Mouse (Mus musculus): ENCODE measurements at regions not wholly inside any gene's neighbourhood (a gene's known extent, or its start where the extent isn't known, plus 50 kb on each side); places are given as distances from the start of the nearest gene placed in this dataset.

DNA sequence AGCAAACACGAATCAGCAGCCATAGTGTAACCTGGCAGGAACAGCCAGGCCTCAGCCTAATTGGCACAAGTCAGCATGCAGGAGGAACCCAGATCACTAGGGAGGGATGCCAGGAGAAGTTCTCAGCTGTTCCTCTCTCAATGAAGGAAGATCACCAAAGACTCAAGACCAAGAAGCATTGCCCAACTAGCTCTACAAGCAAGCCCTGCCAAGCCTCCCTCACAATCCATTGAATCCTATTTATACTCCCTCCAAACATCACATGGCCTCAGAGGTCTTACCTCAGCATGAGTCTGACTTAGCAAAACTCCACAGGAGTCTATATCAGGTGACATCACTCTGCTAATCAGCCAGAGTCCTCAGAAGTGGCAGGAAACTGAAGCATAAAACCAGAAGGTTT lies 135.1 kb downstream of the Rbm43 start:
- DNase-seq (ENCODE audit: low read depth) = no peak

DNA sequence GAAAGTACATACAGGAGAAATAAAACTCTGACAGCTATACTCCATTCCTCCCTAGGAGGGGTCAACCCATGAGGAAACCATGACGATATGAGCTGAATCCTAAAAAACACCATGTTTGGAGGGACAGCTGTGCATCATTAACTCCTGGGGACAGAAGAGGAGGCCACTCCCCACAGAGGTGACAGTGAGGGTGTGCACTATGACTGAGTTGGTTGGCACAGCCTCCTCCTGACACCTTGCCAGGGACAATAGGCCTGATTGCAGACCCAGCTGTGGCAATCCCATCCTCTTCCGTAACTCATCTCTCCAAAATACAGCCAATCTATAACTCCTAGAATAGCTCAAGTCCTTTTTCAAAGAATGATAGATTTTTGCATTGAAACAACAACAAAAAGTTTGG lies 112.0 kb downstream of the Rbm43 start:
- DNase-seq (ENCODE audit: low read depth) = no peak

DNA sequence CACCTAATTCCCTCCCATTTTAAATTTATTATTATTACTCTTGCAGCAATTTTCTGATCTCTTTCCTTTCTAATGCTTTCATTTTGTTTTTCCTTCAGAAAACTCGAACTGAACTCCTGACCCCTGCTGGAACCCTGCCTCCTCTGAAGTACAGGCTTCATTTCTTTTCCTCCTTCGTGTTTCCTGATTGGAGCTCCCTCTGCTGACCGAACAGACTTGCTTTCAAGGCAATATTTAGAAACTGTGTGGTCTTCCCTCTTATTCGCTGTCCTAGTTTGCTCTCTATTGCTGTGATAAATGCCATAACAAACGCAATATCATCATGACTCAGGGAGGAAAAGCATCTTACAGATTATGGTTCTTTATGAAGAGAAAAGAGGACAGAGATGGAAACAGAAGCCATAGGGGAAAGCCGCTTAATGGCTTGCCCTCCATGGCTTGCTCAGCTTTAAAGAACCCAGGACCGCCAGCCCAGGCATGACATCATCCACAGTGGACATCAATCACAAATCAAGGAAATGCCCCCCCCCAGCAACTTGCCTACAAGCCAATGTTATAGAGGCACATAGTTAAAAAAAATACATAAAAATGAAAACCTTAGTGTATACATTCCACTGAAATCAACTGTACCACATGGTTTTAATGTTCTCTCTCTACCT lies 104.5 kb downstream of the Rbm43 start:
- DNase-seq (ENCODE audit: low read depth) = peak; percentile 76

DNA sequence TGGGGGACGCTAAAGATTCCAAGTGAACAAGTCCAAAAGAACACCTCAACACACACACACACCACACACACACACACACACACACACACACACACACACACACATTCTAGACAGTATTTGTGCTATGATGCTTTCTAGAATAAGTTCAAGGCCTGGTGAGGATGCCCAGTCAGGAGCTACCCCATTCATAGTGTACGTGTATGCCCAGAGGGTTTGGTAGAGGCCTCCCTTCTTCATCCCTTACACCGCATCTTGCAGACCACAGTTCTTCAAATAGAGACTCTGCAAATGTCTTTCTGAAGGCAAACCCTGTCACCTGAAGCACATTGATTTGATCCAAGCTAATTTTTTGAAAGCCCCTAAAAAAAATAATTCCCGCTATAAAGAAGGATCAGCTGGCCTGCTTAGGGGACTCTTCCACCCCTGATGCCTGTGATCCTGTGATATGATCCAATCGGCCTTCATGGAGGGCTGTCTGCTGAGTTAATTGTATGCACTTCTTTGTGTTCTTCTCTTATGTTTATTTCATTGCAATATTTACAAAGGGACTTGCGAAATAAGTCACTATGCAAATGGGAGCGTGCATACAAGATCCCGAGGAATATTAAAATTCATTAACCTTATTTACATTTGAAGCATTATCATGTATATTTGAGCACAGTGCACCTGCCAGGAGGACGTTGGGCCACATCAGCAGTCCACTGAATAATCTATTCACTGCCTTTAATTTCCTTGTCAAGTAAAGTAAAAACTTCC lies 103.8 kb downstream of the Rbm43 start:
- DNase-seq (ENCODE audit: low read depth) = no peak

DNA sequence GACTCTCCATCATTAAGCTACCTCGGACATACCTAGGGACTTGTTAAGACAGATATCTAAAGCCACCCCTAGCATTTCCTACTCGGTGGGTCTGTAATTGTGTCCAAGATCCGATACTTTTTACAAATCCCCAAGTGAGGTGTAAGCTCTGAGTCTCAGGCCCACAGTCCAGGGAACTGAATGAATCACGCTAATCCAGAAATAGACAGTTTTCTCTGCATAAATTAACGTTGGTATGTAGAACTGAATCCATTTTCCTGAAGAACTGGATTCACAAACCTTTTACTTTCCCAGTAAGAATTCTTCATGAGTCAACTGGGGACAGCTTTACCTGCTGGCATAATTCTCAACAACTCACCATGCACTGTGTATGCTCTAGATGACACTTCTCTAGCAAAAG lies 97.1 kb downstream of the Rbm43 start:
- DNase-seq (ENCODE audit: low read depth) = no peak

DNA sequence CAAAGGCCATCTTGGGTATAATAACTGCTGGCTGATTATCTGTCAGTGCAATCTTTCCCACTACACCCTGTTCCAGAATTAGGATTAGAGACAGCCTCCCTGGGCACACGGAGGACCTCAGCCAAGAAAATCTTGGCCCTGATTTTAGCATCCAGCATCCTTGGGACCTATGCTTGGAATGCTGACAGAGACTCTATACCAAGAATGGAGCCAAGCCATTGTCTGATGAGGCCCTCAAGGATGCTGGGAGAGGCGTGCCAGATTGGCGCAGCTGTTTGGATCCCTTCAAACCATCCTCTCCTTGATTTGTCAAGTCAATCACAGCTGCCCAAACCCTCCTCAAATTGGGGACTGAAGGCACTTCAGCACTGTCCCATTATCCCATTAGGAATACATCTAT lies 94.2 kb downstream of the Rbm43 start:
- DNase-seq (ENCODE audit: low read depth) = no peak

DNA sequence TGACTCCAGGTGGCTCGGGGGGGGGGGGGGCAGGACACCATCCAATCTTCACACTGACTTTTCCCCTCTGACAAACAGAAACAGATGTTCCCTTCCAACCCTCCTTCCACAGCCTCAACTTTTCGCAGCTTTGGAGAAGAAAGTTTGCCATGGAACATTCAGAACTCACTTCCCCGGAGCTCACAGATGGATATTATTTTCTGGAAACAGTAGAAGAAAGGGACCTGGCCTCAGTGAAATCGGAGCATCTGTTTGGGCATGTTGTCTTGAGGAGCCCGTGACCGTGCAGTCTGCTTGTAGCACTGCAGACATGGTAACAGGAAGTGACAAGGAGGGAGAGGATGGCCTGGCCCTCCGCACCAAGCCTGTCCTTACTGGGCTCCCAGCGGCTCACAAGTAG lies 90.1 kb downstream of the Rbm43 start:
- DNase-seq (ENCODE audit: low read depth) = no peak

DNA sequence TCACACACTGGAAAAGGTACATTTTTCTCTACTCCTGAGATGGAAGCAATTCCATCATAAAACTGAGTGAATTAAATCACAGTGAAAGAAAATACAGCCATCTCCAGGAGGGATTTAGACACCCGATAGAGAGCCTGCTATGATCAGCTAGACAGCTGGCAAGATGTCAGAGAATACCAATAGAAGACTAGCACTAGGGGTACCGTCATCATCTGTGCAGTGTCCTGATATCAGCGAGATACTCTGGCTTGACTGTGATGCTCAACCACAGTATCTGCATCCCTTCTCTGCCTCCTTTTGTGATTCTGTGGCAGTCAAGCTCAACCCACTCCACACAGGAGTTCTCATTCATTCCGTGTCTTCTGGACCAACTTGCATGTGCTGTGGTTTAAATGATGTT lies 87.4 kb downstream of the Rbm43 start:
- no peak for DNase-seq (ENCODE audit: low read depth)

DNA sequence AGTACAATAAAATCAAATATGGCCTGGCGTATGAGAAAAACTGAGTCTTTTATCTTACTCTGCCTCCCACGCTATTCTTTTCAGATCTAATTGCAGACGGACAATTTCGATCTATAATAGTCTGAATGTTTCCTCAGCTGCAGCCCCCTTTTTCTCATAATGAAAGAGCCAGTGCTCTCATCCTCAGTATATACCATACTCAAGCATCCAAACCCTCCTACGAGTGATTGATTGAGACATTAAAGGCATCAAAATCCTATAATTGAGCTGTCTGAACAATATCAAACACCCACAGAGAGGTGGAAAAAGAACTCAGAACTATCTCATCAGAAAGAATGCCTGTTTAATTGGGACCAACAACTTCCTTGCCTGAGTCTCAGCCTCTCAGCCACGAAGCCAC lies 87.0 kb downstream of the Rbm43 start:
- DNase-seq (ENCODE audit: low read depth) = no peak

DNA sequence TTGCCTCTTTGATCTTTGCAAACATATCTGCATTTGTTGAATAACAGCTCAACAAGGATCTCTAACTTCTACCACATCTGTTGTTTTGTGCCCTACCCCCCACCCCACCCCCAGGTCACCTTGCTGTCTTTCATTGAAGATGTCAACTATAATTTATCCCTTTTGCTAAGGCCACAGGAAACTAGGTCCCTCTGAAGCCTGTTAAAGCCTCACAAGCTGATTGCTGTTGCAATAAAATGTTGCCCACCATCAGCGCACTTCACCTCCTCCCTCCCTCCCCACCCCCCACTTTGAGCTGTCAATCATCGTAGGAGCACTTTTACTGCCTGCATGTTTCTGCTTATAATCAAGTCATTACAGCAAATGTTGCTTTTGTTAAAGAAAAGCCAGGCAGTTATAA lies 86.5 kb downstream of the Rbm43 start:
- no peak for DNase-seq (ENCODE audit: low read depth)

DNA sequence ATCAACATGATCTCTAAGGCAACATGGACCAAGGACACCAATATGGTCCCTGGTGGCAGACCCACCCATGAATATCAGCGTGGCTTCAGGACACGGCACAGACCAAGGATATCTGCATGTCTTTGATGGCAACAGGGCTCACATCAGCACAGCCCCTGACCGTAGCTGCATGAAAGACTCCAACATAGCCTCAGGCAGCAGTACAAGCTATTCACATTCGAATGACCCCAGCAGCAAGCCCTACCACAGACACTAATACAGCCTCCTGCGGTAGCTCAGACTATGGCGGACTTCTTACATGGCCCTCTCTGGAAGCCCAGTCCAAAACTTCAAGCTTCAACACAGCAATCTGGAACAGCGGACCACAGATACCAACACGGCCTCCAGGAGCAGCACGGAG lies 84.4 kb downstream of the Rbm43 start:
- no peak for DNase-seq (ENCODE audit: low read depth)

DNA sequence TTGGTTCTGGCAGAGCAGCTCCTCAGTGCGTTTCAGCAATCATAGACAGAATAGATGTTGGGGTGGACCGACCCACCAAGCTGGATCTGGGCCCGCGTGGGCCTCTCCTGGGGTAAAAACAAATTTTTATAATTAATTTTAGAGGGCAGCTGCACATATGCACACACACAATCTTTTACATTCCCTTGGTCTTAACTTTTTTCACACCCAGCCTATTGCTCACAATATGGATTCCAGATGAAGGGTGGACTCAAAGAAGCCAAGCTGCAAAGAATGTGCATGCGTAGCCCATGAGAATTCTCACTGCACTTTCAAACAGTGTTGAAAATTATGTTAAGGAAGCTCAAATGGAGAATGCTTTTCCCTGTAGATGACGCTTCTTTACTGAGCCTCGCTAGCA lies 83.3 kb downstream of the Rbm43 start:
- DNase-seq (ENCODE audit: low read depth) = no peak

DNA sequence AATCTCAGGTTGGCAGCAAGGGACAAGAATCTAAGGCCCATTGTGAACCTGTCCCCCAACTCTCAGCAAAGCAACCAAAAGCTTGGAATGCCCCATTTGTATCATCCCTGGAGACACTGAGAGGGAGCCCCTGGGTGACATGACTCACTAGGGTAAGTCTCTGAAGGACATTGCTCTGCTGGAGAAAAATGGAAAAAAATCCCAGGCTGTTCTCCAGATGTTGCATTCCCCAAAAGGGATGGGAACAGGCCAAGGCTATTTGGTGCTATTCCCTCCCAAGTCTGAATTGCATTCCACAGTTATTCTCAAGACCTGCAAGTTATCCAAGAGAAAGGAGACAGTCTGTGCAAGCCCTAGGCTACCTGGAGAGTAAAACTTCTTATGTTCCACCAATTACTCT lies 77.7 kb downstream of the Rbm43 start:
- DNase-seq (ENCODE audit: low read depth) = no peak

DNA sequence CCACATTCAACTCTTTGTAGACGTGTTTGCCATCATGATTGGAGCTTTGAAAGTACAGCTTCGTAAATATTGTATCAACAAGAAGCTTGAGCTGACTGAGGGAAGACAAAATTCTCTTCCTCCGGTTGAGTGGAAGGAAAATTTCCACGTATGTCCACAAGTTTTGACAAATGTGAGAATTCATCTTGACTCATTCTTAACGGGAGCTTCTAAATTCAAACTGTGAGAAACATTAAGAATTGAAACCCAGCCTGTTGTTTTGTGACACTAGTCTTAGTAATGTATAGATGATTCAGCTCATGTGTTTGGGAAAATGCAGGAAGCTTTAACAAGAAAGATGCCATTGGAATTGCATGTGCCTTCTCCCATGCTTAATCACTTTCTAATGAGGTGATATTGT lies 68.9 kb downstream of the Rbm43 start:
- no peak for DNase-seq (ENCODE audit: low read depth)

DNA sequence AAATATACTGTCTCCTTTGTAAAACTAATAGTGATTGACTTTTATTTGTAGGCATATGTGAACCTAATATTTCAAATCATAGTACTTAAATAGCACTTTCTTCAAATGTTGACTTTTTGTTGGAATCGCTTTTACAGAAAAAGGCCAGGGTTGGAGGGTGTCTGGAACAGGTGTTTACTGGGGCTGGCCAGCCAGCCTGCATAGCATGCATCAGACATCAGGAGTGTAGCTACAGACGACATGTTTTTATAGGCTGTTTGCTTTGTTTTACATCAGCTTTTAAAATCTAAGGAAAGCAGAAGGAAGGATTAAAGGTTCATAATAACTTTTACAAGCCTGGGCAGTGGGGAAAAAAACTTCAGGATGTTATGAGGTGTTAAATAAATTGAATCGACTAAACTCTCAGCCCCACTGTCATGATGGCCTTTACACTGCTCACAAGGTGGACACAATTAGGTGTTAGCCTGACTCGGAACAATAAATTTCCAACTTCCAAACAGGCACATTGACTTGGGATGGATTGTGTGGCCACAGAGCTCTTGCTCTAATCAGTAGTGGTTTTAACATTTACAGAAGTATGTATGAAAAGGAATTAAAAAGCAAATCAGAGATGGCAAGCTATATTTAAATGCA lies 66.0 kb downstream of the Rbm43 start:
- no peak for DNase-seq (ENCODE audit: low read depth)

DNA sequence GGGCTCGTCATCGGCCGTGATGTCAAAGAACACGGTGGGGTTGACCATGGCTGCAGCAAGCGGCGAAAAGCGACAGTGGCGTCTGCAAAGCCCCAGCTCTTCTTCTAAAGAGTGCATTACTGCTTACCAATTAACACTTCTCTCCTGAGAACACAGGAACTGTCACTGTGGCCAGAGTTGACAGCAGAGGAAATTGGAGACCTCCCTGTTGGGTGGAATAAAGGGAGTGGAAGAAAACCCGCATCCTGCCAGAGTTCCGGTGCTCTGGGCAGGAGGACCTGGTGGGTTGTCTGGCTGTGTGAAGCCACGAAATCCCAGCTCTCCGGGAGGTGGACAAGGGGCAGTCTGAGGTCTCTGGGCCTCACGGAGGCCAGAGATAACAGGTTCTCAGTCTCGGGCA lies 63.4 kb downstream of the Rbm43 start:
- peak; percentile 59 for DNase-seq (ENCODE audit: low read depth)

Measured in 416B (cell line).